In genomic region chr2:131492596-131493139, GRCm38 (mm10) we compare ENCODE assay signal across 8 mouse cellular contexts. TPM values are rescaled to one million over a fixed set of nuclear protein-coding genes. Genes with fewer than 3 reads are reported as not detected.
A peak's percentile ranks its signal among the peaks of the same experiment; 100 is the strongest.
DNase-seq lines count a peak whose midpoint lies in the region; ATAC-seq and TF ChIP-seq lines count a peak whose summit lies in the region.

No protein-coding gene starts in this region.

- H3K36me3 ChIP-seq in lung, postnatal 0 days (ENCODE audit: insufficient read depth, low read length), result no peaks in the 10 kb centered on the region
- no peaks in the 10 kb centered on the region for H3K36me3 ChIP-seq in embryonic facial prominence, embryonic 15.5 days
- H3K36me3 ChIP-seq in intestine, embryonic 14.5 days (ENCODE audit: control insufficient read depth, insufficient read depth, low read length), result no peaks in the 10 kb centered on the region
- no peaks in the 10 kb centered on the region for H3K36me3 ChIP-seq in neural tube, embryonic 13.5 days

- 22% methylated on average over 10 of the region's 10 CpGs for WGBS in lung, postnatal 0 days
- 13% methylated on average over 10 of the region's 10 CpGs for WGBS in embryonic facial prominence, embryonic 15.5 days
- 14% methylated on average over 10 of the region's 10 CpGs for WGBS in intestine, embryonic 14.5 days
- WGBS in neural tube, embryonic 13.5 days, result 8% methylated on average over 10 of the region's 10 CpGs

- H3K27ac ChIP-seq in lung, postnatal 0 days (ENCODE audit: low read length), result peak overlapping the region; percentile 87; the same call in 1 of the 2 replicates
- H3K27ac ChIP-seq in embryonic facial prominence, embryonic 15.5 days (replicated peaks), result no peak overlapping the region; the same call in 1 of the 2 replicates
- H3K27ac ChIP-seq in intestine, embryonic 14.5 days (ENCODE audit: low read depth), result 0 out of 2 replicates have a peak overlapping the region, but pooled peaks have one; percentile 60
- H3K27ac ChIP-seq in neural tube, embryonic 13.5 days (replicated peaks), result 0 out of 2 replicates have a peak overlapping the region, but pooled peaks have one; percentile 78

- ATAC-seq in lung, postnatal 0 days, result no peak
- ATAC-seq in embryonic facial prominence, embryonic 15.5 days (ENCODE audit: insufficient number of reproducible peaks, low FRiP score, low TSS enrichment, low read depth), result no peak
- ATAC-seq in intestine, embryonic 14.5 days (replicated peaks; ENCODE audit: low FRiP score, low TSS enrichment, low read depth), result no peak
- ATAC-seq in neural tube, embryonic 13.5 days (ENCODE audit: low read depth), result peak; percentile 14; the same call in 1 of the 2 replicates

- H3K27me3 ChIP-seq in lung, postnatal 0 days (replicated peaks; ENCODE audit: insufficient read depth, low read length), result no peaks in the 10 kb centered on the region
- H3K27me3 ChIP-seq in embryonic facial prominence, embryonic 15.5 days, result no peaks in the 10 kb centered on the region
- no peaks in the 10 kb centered on the region for H3K27me3 ChIP-seq in intestine, embryonic 14.5 days (replicated peaks; ENCODE audit: control insufficient read depth, insufficient read depth, low read length)
- H3K27me3 ChIP-seq in neural tube, embryonic 13.5 days, result no peaks in the 10 kb centered on the region; the same call in 1 of the 2 replicates

- H3K4me3 ChIP-seq in lung, postnatal 0 days (ENCODE audit: low read depth, low read length), result peak overlapping the region; percentile 83
- peak overlapping the region; percentile 94 for H3K4me3 ChIP-seq in embryonic facial prominence, embryonic 15.5 days (replicated peaks)
- peak overlapping the region; percentile 76 for H3K4me3 ChIP-seq in intestine, embryonic 14.5 days (ENCODE audit: low read depth, low read length)
- H3K4me3 ChIP-seq in neural tube, embryonic 13.5 days, result peak overlapping the region; percentile 79

- peaks cover 7% of the 10 kb centered on the region; the same call in 1 of the 2 replicates for H3K4me1 ChIP-seq in lung, postnatal 0 days (ENCODE audit: insufficient read depth, low read depth, low read length)
- H3K4me1 ChIP-seq in embryonic facial prominence, embryonic 15.5 days, result peaks cover 38% of the 10 kb centered on the region
- peaks cover 8% of the 10 kb centered on the region; the same call in 1 of the 2 replicates for H3K4me1 ChIP-seq in intestine, embryonic 14.5 days (replicated peaks; ENCODE audit: control insufficient read depth, insufficient read depth, low read length)
- H3K4me1 ChIP-seq in neural tube, embryonic 13.5 days (replicated peaks), result peaks cover 51% of the 10 kb centered on the region

- H3K9ac ChIP-seq in lung, postnatal 0 days (replicated peaks; ENCODE audit: low read depth), result peak overlapping the region; percentile 71
- peak overlapping the region; percentile 84 for H3K9ac ChIP-seq in embryonic facial prominence, embryonic 15.5 days
- peak overlapping the region; percentile 84 for H3K9ac ChIP-seq in intestine, embryonic 14.5 days (ENCODE audit: low read length)
- H3K9ac ChIP-seq in neural tube, embryonic 13.5 days, result peak overlapping the region; percentile 89

- TF ChIP-seq CTCF in lung, postnatal 0 days (IDR thresholded peaks at IDR 0.05), result no peak

- DNase-seq in lung, postnatal 0 days (ENCODE audit: low spot score), result peak; percentile 44
- DNase-seq in lung, adult 18-20 months, result no peak
- DNase-seq in intestine, embryonic 14.5 days (ENCODE audit: low spot score), result peak; percentile 70
- DNase-seq in ovary, postnatal 14 days (ENCODE audit: low spot score), result no peak
- DNase-seq in natural killer cell, adult 2 months (ENCODE audit: low spot score in 2 of 2), result no peak
- no peak for DNase-seq in frontal cortex, adult 2 months (ENCODE audit: extremely low spot score in 1 of 2, low spot score in 1 of 2)

- H3K4me2 ChIP-seq in lung, postnatal 0 days (replicated peaks; ENCODE audit: low read depth, low read length), result peak overlapping the region; percentile 94
- peak overlapping the region; percentile 95 for H3K4me2 ChIP-seq in embryonic facial prominence, embryonic 15.5 days (replicated peaks)
- peak overlapping the region; percentile 70 for H3K4me2 ChIP-seq in intestine, embryonic 14.5 days (ENCODE audit: low read length)
- peak overlapping the region; percentile 94 for H3K4me2 ChIP-seq in neural tube, embryonic 13.5 days

- TF ChIP-seq EP300 in lung, postnatal 0 days (IDR thresholded peaks at IDR 0.05), result no peak

- no peaks in the 10 kb centered on the region for H3K9me3 ChIP-seq in lung, postnatal 0 days (ENCODE audit: low read length)
- no peaks in the 10 kb centered on the region for H3K9me3 ChIP-seq in embryonic facial prominence, embryonic 15.5 days (replicated peaks)
- no peaks in the 10 kb centered on the region for H3K9me3 ChIP-seq in intestine, embryonic 14.5 days (ENCODE audit: control insufficient read depth, low read length)
- no peaks in the 10 kb centered on the region for H3K9me3 ChIP-seq in neural tube, embryonic 13.5 days

RNA-seq across cellular contexts. Expression of gene Smox, which starts 1.4 kb away (rescaled TPM):
- 31.0 and 31.1 TPM in 2 replicates for polyA plus RNA-seq in lung, postnatal 0 days (2015; fragmentation: Nextera tagmentation; extraction: Ambion mirVana)
- 59.9 and 62.6 TPM in 2 replicates for polyA plus RNA-seq in embryonic facial prominence, embryonic 15.5 days (2015; fragmentation: Nextera tagmentation; extraction: Ambion mirVana)
- 21.2 and 24.6 TPM in 2 replicates for polyA plus RNA-seq in intestine, embryonic 14.5 days (2014; fragmentation: Nextera tagmentation; extraction: Ambion mirVana)
- polyA plus RNA-seq in neural tube, embryonic 13.5 days (2015; fragmentation: Nextera tagmentation; extraction: Ambion mirVana), result 46.9 and 50.4 TPM in 2 replicates
- 72.0 and 73.5 TPM in 2 replicates for polyA plus RNA-seq in frontal cortex, adult 2 months (2012; rRNA removed)

Comparison
In these comparisons a context has a peak if more than half of its experiments do, and no peak if none do; other contexts are left out.
1. DNase-seq: peak in lung, postnatal 0 days (single experiment) and intestine, embryonic 14.5 days (single experiment); none in lung, adult 18-20 months (0 of 2), ovary, postnatal 14 days (single experiment), natural killer cell, adult 2 months (0 of 2) and frontal cortex, adult 2 months (0 of 2).
2. Peak in every context shown above with its lines, with median percentiles within 50 percentile points of each other: H3K4me2 ChIP-seq, H3K4me3 ChIP-seq and H3K9ac ChIP-seq.